Mouse (Mus musculus) lung, embryonic 15.5 days (tissue): Measurements from ENCODE around the gene Naa11. TPM values are rescaled to one million over a fixed set of nuclear protein-coding genes. Genes with fewer than 3 reads are reported as not detected.
A peak's percentile ranks its signal among the peaks of the same experiment; 100 is the strongest.

Source experiments
- ATAC-seq: fragments of 200-750 bp; cut with Nextera tagmentation; 2 replicates; pipeline ENCODE4 v1.8.0; 2017; ENCODE audit warnings: moderate number of reproducible peaks, borderline replicate concordance; ENCODE audit not compliant: low FRiP score, low TSS enrichment; ENCODE audit errors: extremely low read depth
- H3K27ac ChIP-seq: fragments of 300-500 bp; sonication (generic); 2 replicates; pipeline ENCODE4 v1.5.1; 2015; ENCODE audit warnings: moderate library complexity, mild to moderate bottlenecking, inconsistent platforms
- H3K27me3 ChIP-seq: fragments of 300-500 bp; sonication (generic); 2 replicates; pipeline ENCODE4 v1.6.1; 2015; ENCODE audit warnings: inconsistent platforms
- H3K36me3 ChIP-seq: fragments of 300-500 bp; sonication (generic); 2 replicates; pipeline ENCODE4 v1.6.1; 2015; ENCODE audit warnings: inconsistent platforms
- H3K4me1 ChIP-seq: fragments of 300-500 bp; sonication (generic); 2 replicates; pipeline ENCODE4 v1.6.1; 2015; ENCODE audit warnings: inconsistent platforms
- H3K4me2 ChIP-seq: fragments of 300-500 bp; sonication (generic); 2 replicates; pipeline ENCODE4 v1.6.1; 2015; ENCODE audit warnings: inconsistent platforms, mild to moderate bottlenecking, moderate library complexity
- H3K4me3 ChIP-seq: fragments of 300-500 bp; sonication (generic); 2 replicates; pipeline ENCODE4 v1.5.1; 2015; ENCODE audit warnings: mild to moderate bottlenecking, inconsistent platforms
- H3K9ac ChIP-seq: fragments of 300-500 bp; sonication (generic); 2 replicates; pipeline ENCODE4 v1.6.1; 2015; ENCODE audit warnings: inconsistent platforms
- H3K9me3 ChIP-seq: fragments of 300-500 bp; sonication (generic); 2 replicates; pipeline ENCODE4 v1.6.1; 2016; ENCODE audit warnings: inconsistent platforms
- WGBS: fragments of 180-500 bp; shearing (Covaris S2); methylation state at CpG from one replicate; pipeline ENCODE4 v1.1.7; 2015; 5-methylcytosine and 5-hydroxymethylcytosine counted together
- polyA plus RNA-seq: library from polyadenylated mRNA; unstranded; fragments of >200 nt; fragmentation: Nextera tagmentation; extraction: Ambion mirVana; gene quantifications from 2 replicates; pipeline ENCODE4 v1.2.1, GENCODE M21; 2015

Gene Naa11
- polyA plus RNA-seq, 1 experiment from 2014 or later, result 0.05 TPM

DNA sequence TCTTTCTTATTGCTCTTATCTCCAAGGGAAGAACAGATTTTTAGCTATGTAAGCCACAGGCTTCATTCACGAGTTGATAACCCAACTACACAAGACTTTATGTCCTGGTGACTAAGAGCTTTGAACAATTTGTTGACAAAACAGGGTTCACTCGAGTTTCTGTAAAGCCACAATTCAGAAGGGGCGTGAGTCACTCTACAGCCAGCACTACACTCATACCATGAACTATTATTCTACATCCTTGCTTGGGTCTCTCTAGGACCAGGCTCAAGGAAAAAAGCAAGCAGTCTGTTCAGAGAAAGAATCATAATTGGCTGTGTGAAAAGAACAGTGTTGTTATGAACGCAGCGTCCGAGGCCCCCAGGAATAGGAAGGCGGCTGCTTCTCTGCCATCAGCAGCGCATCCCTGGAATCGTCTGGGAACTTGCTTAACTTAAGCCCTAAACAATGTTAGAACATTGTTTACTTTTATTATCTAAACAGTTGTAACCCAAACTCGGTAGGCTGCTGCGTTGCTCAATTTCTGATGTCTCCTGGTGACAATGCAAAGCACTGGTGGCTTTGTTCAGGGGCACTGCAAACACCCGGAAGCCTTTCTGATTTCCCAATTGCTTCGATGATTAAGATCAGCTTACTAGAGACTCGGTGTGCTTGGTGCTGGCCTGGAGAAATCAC is 9.5 kb downstream of the Naa11 start:
- Histone ChIP-seq H3K4me1 (0 out of 2 replicates have a peak, but pooled peaks cover 5% of the 10 kb centered on the region), H3K27me3 (no peaks in the 10 kb centered on the region), H3K27ac (no peak overlapping the region), H3K9ac (no peak overlapping the region), H3K4me3 (no peak overlapping the region), H3K4me2 (peak overlapping the region; percentile 35; the same call in 1 of the 2 replicates), H3K36me3 (no peaks in the 10 kb centered on the region), H3K9me3 (no peaks in the 10 kb centered on the region)
- 20% methylated on average over 14 of the region's 14 CpGs for WGBS
- peak; percentile 35; the same call in 1 of the 2 replicates for ATAC-seq

DNA sequence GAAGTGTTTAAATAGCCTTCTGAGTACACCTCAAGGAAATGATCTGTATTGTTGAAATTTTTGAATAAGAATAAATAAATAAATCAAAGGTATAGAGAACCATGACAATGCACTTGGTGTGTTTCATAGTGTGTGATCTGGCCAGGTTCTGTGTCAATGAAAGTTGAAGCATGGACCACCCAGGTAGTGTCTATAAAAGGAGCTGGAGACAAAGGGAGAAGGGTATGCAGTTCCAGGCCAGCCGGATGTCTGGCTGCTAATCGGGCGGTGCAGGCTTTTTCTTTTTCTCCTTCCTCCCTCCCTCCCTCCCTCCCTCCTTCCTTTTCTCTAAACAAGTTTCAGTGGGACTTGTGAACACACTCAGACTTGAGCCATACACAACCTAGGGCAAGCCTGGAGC is 12.2 kb downstream of the Naa11 start:
- Histone ChIP-seq H3K4me3 (no peak overlapping the region), H3K9me3 (no peaks in the 10 kb centered on the region), H3K27ac (no peak overlapping the region), H3K4me2 (no peak overlapping the region), H3K4me1 (0 out of 2 replicates have a peak, but pooled peaks cover 5% of the 10 kb centered on the region), H3K36me3 (no peaks in the 10 kb centered on the region), H3K9ac (no peak overlapping the region), H3K27me3 (no peaks in the 10 kb centered on the region)
- 37% methylated on average over 3 of the region's 3 CpGs for WGBS
- ATAC-seq, result no peak

DNA sequence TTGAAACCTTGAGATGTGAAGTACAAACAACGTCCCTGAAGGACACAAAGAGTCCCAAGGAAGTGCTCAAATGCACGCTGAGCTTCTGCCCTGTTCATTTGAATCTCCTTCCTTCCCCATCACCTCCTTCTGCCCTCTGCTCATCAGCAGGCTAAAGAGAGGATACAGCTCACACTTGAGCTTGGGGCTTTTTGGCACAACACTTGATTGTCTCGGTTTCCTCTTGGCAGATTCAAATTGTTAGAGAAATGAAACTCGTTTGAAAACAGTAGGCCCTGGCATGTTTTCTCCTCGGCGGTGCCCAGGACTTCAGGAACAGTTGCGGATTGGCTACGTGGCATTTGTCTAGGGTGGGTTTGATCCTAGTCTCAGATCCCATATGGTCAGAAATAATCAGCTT is 27.4 kb downstream of the Naa11 start:
- no peak overlapping the region for H3K4me3 ChIP-seq
- no peak overlapping the region for H3K9ac ChIP-seq
- H3K4me2 ChIP-seq, result no peak overlapping the region
- ATAC-seq, result no peak
- 68% methylated on average over 8 of the region's 8 CpGs for WGBS
- no peaks in the 10 kb centered on the region for H3K27me3 ChIP-seq
- H3K9me3 ChIP-seq, result no peaks in the 10 kb centered on the region
- H3K4me1 ChIP-seq, result no peaks in the 10 kb centered on the region
- H3K36me3 ChIP-seq, result no peaks in the 10 kb centered on the region
- no peak overlapping the region for H3K27ac ChIP-seq

- Histone ChIP-seq H3K27me3 (no peaks in the 10 kb centered on the region), H3K9ac (no peak overlapping the region), H3K4me3 (no peak overlapping the region), H3K4me1 (no peaks in the 10 kb centered on the region), H3K27ac (no peak overlapping the region), H3K4me2 (no peak overlapping the region), H3K9me3 (no peaks in the 10 kb centered on the region), H3K36me3 (no peaks in the 10 kb centered on the region)
- no peak for ATAC-seq
- 51% methylated on average over 8 of the region's 8 CpGs for WGBS
These were observed 27.9 kb downstream of the Naa11 start for GRCm38 (mm10) chr5:97364252-97364651.

- 39% methylated on average over 2 of the region's 2 CpGs for WGBS
- ATAC-seq, result no peak
- Histone ChIP-seq H3K27ac (no peak overlapping the region), H3K4me2 (no peak overlapping the region), H3K36me3 (no peaks in the 10 kb centered on the region), H3K4me3 (no peak overlapping the region), H3K27me3 (no peaks in the 10 kb centered on the region), H3K9ac (no peak overlapping the region), H3K4me1 (no peaks in the 10 kb centered on the region), H3K9me3 (no peaks in the 10 kb centered on the region)
These were observed 29.6 kb downstream of the Naa11 start for GRCm38 (mm10) chr5:97362539-97362938.

- Histone ChIP-seq H3K9ac (no peak overlapping the region), H3K27ac (no peak overlapping the region), H3K36me3 (no peaks in the 10 kb centered on the region), H3K4me3 (no peak overlapping the region), H3K4me1 (no peaks in the 10 kb centered on the region), H3K9me3 (no peaks in the 10 kb centered on the region), H3K4me2 (no peak overlapping the region), H3K27me3 (no peaks in the 10 kb centered on the region)
- ATAC-seq, result no peak
- 61% methylated on average over 4 of the region's 4 CpGs for WGBS
These were observed 33.1 kb downstream of the Naa11 start for GRCm38 (mm10) chr5:97359104-97359503.

DNA sequence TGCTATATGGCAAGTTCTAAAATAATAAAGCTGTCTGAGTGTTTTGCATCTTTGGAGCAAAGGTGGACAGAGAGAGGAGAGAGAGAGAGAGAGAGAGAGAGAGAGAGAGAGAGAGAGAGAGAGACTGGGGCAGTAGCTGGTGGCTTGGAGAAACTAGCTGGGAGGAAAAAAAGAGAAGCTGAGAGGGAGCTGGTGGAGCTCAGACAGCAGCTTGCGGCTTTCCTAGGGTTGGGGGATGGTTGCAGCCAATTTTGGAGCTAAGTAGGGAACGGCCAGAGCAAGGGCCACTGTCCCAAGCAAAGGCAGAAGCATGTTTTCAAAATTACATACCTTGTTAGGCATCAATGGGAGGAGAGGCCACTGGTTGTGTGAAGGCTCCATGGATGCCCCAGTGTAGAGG is 36.0 kb downstream of the Naa11 start:
- H3K27me3 ChIP-seq, result no peaks in the 10 kb centered on the region
- no peaks in the 10 kb centered on the region for H3K4me1 ChIP-seq
- H3K4me2 ChIP-seq, result no peak overlapping the region
- H3K4me3 ChIP-seq, result no peak overlapping the region
- no peak overlapping the region for H3K9ac ChIP-seq
- H3K36me3 ChIP-seq, result no peaks in the 10 kb centered on the region
- H3K27ac ChIP-seq, result no peak overlapping the region
- no peak for ATAC-seq
- WGBS, result 63% methylated on average over 2 of the region's 2 CpGs
- no peaks in the 10 kb centered on the region for H3K9me3 ChIP-seq

GRCm38 (mm10) chr5:97355152-97355551 is 37.0 kb downstream of the Naa11 start:
- no peak for ATAC-seq
- no peaks in the 10 kb centered on the region for H3K9me3 ChIP-seq
- no peak overlapping the region for H3K4me2 ChIP-seq
- no peaks in the 10 kb centered on the region for H3K36me3 ChIP-seq
- no peak overlapping the region for H3K27ac ChIP-seq
- no peaks in the 10 kb centered on the region for H3K27me3 ChIP-seq
- WGBS, result 89% methylated on average over 2 of the region's 2 CpGs
- no peak overlapping the region for H3K9ac ChIP-seq
- H3K4me1 ChIP-seq, result no peaks in the 10 kb centered on the region
- no peak overlapping the region for H3K4me3 ChIP-seq

DNA sequence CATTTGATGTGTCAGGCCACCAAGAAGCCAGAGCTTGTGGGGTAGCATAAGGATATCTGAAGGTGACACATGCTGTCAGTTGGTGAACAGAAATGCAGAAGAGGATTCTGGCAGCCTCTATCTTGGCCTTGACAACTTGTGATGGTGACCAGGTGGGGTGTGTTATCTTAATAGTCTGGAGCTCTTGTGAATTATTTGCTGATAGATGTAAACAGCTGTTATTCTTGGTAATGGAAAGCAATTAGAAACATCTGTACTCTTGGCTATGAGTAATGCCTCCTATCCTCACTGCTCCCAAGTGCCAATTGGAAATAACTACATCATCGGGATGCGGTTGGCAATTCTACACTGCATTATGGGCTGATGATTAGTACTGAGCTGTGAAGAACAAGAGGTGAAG is 43.4 kb downstream of the Naa11 start:
- Histone ChIP-seq H3K36me3 (no peaks in the 10 kb centered on the region), H3K27ac (no peak overlapping the region), H3K4me2 (no peak overlapping the region), H3K9me3 (no peaks in the 10 kb centered on the region), H3K4me3 (no peak overlapping the region), H3K27me3 (no peaks in the 10 kb centered on the region), H3K9ac (no peak overlapping the region), H3K4me1 (0 out of 2 replicates have a peak, but pooled peaks cover 6% of the 10 kb centered on the region)
- peak; percentile 95 for ATAC-seq
- WGBS, result 25% methylated on average over 2 of the region's 2 CpGs

- H3K4me1 ChIP-seq, result 0 out of 2 replicates have a peak, but pooled peaks cover 6% of the 10 kb centered on the region
- H3K4me2 ChIP-seq, result no peak overlapping the region
- H3K4me3 ChIP-seq, result no peak overlapping the region
- H3K9me3 ChIP-seq, result no peaks in the 10 kb centered on the region
- no peaks in the 10 kb centered on the region for H3K36me3 ChIP-seq
- ATAC-seq, result peak; percentile 45; the same call in 1 of the 2 replicates
- 48% methylated on average over 8 of the region's 8 CpGs for WGBS
- no peak overlapping the region for H3K9ac ChIP-seq
- H3K27me3 ChIP-seq, result no peaks in the 10 kb centered on the region
- no peak overlapping the region for H3K27ac ChIP-seq
These were observed 43.9 kb downstream of the Naa11 start for GRCm38 (mm10) chr5:97348310-97348709.

DNA sequence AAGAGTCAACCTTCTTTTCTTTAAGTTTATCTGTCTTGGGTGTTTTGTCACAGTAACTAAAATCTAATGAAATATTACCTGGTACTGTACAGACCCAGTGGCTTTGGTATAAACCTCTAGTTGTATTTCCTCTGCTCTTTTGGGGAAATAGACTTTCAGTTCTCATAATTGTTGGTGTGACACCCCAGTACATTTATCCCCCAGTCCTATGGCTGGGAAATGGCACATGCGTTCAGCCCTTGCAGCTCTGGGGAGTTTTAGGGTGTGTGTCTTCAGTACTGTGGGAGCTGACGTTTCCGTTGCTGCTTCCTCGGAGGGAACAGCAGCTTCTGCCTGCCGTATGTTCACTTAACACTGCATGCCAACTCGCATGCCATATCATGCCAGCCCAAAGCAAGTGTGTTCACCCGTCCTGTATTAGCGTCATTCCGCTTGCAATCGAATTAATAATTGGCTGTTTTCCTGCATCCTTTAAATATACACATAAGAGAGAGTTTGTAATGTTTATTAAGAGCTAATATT is 46.4 kb downstream of the Naa11 start:
- no peak overlapping the region for H3K4me2 ChIP-seq
- no peak overlapping the region for H3K27ac ChIP-seq
- H3K27me3 ChIP-seq, result no peaks in the 10 kb centered on the region
- ATAC-seq, result no peak
- WGBS, result 89% methylated on average over 10 of the region's 10 CpGs
- no peaks in the 10 kb centered on the region for H3K36me3 ChIP-seq
- H3K9ac ChIP-seq, result no peak overlapping the region
- H3K4me3 ChIP-seq, result no peak overlapping the region
- H3K4me1 ChIP-seq, result 0 out of 2 replicates have a peak, but pooled peaks cover 6% of the 10 kb centered on the region
- H3K9me3 ChIP-seq, result no peaks in the 10 kb centered on the region

DNA sequence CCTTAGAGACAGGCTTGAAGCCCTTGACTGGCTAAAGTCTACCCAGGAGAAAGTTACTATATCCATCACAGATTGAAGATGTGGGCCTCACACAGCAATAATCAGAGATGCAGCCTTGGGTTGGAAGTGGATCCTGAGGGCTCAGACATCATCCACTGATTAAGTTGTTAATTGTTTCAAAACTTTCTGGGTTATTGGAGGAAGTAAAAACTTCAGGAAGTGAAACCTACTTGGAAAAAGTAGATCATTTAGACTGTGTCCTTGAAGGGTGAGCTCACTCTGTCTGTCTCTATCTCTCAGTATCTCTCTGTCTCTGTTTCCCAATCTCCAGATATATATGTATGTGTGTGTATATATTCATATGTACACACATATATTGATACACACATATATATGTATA is 47.0 kb downstream of the Naa11 start:
- Histone ChIP-seq H3K27ac (no peak overlapping the region), H3K4me2 (no peak overlapping the region), H3K9ac (no peak overlapping the region), H3K27me3 (no peaks in the 10 kb centered on the region), H3K4me3 (no peak overlapping the region), H3K36me3 (no peaks in the 10 kb centered on the region), H3K4me1 (0 out of 2 replicates have a peak, but pooled peaks cover 6% of the 10 kb centered on the region), H3K9me3 (no peaks in the 10 kb centered on the region)
- no peak for ATAC-seq
